Mouse (Mus musculus): ENCODE data around the gene Plcb2. TPM values are rescaled to one million over a fixed set of nuclear protein-coding genes. Genes with fewer than 3 reads are reported as not detected.

Gene Plcb2
- polyA plus RNA-seq, 1 experiment from 2014 or later, result 0.50 TPM

DNA sequence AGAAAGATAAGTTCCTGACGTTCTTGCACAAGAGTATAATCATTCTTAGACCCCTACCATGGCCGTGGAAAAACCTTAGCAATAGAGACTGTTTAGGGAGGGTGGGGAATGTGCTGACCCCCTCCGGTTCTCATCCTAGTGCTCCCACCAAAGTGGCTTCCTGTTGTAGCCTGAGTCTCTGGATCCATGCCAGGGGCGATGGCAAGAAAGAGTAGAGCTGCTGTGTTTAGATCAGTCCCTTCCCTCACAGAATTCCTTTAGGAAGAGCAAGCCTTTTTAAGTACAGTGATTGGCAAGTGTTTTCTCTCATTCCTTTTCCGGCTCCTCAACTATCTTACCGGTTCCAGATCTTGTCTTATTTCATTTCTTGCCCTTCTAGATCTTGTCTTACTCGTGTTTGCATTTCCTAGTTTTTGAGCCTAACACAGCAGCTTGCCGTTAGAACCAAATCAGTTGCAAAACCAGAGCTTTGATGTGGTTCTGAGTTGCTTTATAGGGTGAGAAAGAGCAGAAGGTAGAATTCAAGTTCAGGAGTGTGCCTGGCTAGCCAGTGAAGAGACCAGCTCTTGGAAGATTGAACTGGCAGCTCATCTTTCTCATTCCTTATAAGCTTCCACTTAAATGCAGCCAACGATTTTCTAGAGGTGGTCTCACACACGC is 19.2 kb upstream of the Plcb2 start:
- no peaks in the 10 kb centered on the region for H3K36me3 ChIP-seq
- H3K9me3 ChIP-seq, result no peaks in the 10 kb centered on the region
- no peak for ATAC-seq (ENCODE audit: low FRiP score, low read depth)
- H3K27ac ChIP-seq (replicated peaks), result 0 out of 2 replicates have a peak overlapping the region, but pooled peaks have one; percentile 10
- 44% methylated on average over 10 of the region's 10 CpGs for WGBS
- H3K4me2 ChIP-seq (replicated peaks), result peak overlapping the region; percentile 96
- H3K4me1 ChIP-seq, result peaks cover 49% of the 10 kb centered on the region
- H3K9ac ChIP-seq (replicated peaks), result no peak overlapping the region
- peak overlapping the region; percentile 96 for H3K4me3 ChIP-seq
- peaks cover 22% of the 10 kb centered on the region for H3K27me3 ChIP-seq

DNA sequence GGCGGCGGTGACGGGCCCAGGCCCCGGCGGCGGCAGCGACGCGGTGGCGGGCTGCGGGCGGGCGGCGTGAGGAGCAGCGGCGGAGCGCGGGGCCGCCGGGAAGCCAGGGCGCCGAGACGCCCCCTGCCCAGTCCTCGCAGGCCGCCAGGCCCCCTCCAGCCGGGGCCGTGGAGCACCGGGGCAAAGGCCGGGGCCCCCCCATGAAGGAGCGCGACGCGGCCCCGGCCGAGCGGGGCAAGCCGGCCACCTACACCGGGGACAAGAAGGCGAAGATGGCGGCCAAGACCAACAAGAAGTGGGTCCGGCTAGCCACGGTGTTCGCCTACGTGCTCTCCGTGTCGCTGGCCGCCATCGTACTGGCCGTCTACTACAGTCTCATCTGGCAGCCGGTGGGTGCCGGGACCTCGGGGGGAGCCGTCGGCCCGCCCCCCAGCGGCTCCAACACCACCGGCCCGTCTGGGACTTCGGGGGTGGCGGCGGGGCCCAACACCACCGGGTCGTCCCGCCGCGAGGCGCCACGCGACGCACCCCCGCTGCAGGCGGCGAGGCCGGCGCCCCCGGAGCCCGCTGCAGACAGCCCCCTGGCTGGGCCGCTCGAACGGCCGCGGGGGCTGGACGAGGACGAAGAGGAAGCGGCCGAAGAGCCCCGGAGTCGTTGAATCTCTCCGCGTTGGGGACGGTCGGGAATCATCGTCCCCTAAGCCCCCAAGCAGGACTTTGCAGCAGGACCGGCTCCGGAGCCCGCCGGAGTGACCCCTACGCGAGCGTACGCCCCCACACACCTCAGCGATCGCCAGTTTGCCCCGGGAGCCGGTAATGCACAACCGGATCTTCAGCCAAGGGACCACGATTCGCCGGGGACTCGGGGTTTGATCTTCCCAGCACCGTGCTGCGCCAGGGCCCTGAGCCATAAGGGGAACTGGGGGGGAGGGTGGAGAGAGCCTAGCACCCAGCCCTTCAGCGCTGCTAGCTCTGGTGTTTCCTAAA is 18.0 kb upstream of the Plcb2 start:
- Histone ChIP-seq H3K9me3 (no peaks in the 10 kb centered on the region), H3K27ac (replicated peaks) (peak overlapping the region; percentile 65), H3K9ac (replicated peaks) (peak overlapping the region; percentile 96), H3K27me3 (peaks cover 27% of the 10 kb centered on the region), H3K4me1 (peaks cover 49% of the 10 kb centered on the region), H3K36me3 (no peaks in the 10 kb centered on the region), H3K4me3 (peak overlapping the region; percentile 96), H3K4me2 (replicated peaks) (peak overlapping the region; percentile 96)
- peak; percentile 60 for ATAC-seq (ENCODE audit: low FRiP score, low read depth)
- under 1% methylated on average over 75 of the region's 113 CpGs for WGBS

DNA sequence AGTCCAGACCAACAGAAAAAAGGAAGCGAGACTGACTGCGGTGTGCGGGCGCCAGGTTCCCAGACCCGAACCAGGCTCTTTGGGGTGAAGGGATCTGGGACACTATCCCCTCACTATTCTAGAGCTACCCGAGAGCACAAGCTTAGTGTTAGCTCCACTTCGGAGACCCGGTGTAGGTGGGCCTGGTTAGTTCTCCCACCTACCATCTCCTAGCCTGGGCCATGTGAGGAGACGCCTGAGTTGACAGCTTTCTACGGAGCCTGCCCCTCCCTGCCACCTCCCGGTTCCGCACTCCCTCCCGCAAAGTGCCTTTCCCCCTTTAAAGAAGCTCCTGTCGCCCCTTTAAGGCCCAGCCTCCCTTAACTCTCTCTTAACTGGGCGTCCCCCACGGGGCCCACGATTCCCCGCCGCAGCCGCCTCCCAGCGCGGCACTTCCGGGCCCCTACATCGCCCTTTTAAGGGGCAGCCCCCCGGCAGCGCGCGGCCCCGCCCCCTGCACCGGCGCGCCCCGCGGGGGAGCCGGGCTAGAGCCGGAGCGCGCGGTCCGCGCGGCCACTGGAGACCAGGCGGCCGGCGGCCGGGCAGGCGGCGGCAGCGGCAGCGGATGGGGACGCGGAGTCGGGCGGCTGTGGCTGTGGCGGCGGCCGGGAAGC is 17.1 kb upstream of the Plcb2 start, which contains the start of gene Inafm2:
TSS of gene Inafm2 (plus strand) at position 527 of the 653 bp plus-strand sequence.
- WGBS, result under 1% methylated on average over 42 of the region's 57 CpGs
- Histone ChIP-seq H3K4me3 (peak within 1 kb of the TSS; percentile 96), H3K9me3 (no peaks in the 10 kb centered on the region), H3K9ac (replicated peaks) (peak within 1 kb of the TSS; percentile 96), H3K4me1 (peaks cover 48% of the 10 kb centered on the region), H3K27ac (replicated peaks) (peak within 1 kb of the TSS; percentile 65), H3K27me3 (peaks cover 27% of the 10 kb centered on the region), H3K36me3 (no peaks in the 10 kb centered on the region), H3K4me2 (replicated peaks) (peak within 1 kb of the TSS; percentile 96)
- ATAC-seq (ENCODE audit: low FRiP score, low read depth), result peak; percentile 89

DNA sequence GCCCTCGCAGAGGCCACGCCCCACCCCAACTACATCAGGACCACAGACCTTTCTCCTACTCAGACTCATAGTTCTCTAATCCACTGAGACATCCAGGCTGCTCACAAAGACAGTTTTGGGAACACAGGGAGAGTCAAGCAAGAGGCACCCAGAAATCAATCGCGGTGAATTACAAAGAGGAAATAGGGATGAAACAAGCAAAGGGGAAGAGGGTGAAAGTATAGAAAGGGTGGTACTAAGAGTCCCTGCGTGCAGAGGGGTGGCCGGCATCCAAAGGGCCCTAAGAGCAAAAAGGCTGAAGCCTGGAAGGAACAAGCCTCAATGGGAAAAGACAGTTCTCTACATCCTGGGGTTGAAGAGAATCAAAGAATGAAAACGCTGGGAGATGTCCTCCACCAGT is 16.4 kb upstream of the Plcb2 start:
- ATAC-seq (ENCODE audit: low FRiP score, low read depth), result no peak
- peaks cover 27% of the 10 kb centered on the region for H3K27me3 ChIP-seq
- H3K9ac ChIP-seq (replicated peaks), result no peak overlapping the region
- H3K4me1 ChIP-seq, result peaks cover 41% of the 10 kb centered on the region
- peak overlapping the region; percentile 96 for H3K4me2 ChIP-seq (replicated peaks)
- 0 out of 2 replicates have a peak overlapping the region, but pooled peaks have one; percentile 96 for H3K4me3 ChIP-seq
- H3K36me3 ChIP-seq, result no peaks in the 10 kb centered on the region
- H3K27ac ChIP-seq (replicated peaks), result no peak overlapping the region
- 9% methylated on average over 7 of the region's 7 CpGs for WGBS
- no peaks in the 10 kb centered on the region for H3K9me3 ChIP-seq

DNA sequence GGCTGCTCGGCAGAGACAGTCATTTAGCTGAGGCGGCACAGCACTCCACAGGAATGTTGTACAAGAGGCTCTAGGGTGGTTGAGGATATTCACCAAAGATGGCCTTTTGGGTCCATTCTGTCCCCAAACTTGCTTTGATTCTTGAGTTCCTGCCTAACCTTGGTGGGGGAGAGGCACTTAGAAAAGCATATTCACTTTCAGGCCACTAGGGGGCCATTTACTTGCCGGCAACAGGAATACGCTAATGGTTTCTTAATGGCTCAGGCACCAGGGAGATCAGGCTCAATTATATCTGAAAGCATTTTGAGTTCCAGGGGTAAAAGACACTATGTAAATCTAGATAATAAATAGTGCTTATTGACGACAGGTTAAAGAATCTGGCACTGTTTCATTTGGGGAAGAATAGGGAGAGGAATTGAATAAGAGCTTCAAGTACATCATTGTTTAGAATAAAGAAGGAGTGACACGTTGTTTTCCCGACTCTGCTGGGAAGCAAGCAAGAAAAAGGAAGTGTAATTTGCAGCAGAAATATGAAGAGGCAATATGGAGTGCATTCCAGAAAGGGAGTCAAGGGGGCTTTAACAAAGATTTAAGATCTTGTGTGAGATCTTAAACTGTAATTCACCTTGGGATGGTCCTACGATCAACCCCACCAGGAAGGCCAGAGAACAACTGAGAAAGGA is 15.2 kb upstream of the Plcb2 start:
- WGBS, result 33% methylated on average over 8 of the region's 8 CpGs
- H3K27me3 ChIP-seq, result peaks cover 27% of the 10 kb centered on the region
- peaks cover 29% of the 10 kb centered on the region for H3K4me1 ChIP-seq
- no peak overlapping the region for H3K4me2 ChIP-seq (replicated peaks)
- ATAC-seq (ENCODE audit: low FRiP score, low read depth), result no peak
- H3K27ac ChIP-seq (replicated peaks), result no peak overlapping the region
- no peak overlapping the region for H3K4me3 ChIP-seq
- no peaks in the 10 kb centered on the region for H3K9me3 ChIP-seq
- no peaks in the 10 kb centered on the region for H3K36me3 ChIP-seq
- no peak overlapping the region for H3K9ac ChIP-seq (replicated peaks)

DNA sequence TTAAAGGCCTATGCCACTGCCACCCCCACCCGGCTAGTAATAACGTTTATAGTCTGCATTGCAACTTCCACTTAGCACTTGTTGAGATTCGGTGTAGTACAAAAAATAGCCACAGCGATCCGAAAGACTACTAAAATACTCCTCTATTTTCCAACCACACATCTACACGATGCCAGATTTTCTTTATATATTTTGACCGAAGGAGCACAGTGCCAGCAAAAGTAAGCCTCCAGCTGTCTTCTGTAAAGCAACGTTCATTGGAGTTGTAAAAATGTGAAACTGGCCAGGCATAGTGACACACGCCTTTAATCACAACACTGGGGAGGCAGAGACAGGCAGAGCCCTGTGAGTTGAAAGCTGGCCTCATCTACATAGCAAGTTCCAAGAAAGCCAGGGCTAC is 12.9 kb upstream of the Plcb2 start:
- Histone ChIP-seq H3K36me3 (no peaks in the 10 kb centered on the region), H3K4me1 (peaks cover 8% of the 10 kb centered on the region), H3K27ac (replicated peaks) (no peak overlapping the region), H3K4me2 (replicated peaks) (no peak overlapping the region), H3K27me3 (peaks cover 27% of the 10 kb centered on the region), H3K4me3 (no peak overlapping the region), H3K9me3 (no peaks in the 10 kb centered on the region), H3K9ac (replicated peaks) (no peak overlapping the region)
- 80% methylated on average over 9 of the region's 9 CpGs for WGBS
- ATAC-seq (ENCODE audit: low FRiP score, low read depth), result no peak

DNA sequence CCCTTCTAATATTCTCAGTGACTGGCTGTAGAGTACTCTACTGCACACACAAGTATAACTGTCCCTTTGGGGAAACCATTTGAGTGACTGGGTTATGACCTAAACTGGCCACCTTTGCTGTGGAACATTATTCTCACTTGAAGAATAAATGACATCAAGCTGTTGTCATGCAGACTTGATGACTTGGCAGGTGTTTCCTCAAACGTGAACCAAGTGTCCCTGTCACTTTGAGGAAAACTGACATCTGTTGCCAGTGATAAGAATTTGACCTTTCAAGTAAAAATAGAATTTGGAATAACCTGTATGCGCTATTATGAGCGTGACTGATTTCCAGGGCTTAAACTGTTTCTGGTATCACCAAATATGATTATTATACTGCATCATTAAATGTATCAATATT is 12.1 kb upstream of the Plcb2 start:
- H3K4me1 ChIP-seq, result peaks cover 8% of the 10 kb centered on the region
- no peaks in the 10 kb centered on the region for H3K9me3 ChIP-seq
- H3K27ac ChIP-seq (replicated peaks), result no peak overlapping the region
- peaks cover 27% of the 10 kb centered on the region for H3K27me3 ChIP-seq
- no peak overlapping the region for H3K4me2 ChIP-seq (replicated peaks)
- no peak overlapping the region for H3K4me3 ChIP-seq
- no peaks in the 10 kb centered on the region for H3K36me3 ChIP-seq
- ATAC-seq (ENCODE audit: low FRiP score, low read depth), result no peak
- H3K9ac ChIP-seq (replicated peaks), result no peak overlapping the region
- 78% methylated on average over 3 of the region's 3 CpGs for WGBS

DNA sequence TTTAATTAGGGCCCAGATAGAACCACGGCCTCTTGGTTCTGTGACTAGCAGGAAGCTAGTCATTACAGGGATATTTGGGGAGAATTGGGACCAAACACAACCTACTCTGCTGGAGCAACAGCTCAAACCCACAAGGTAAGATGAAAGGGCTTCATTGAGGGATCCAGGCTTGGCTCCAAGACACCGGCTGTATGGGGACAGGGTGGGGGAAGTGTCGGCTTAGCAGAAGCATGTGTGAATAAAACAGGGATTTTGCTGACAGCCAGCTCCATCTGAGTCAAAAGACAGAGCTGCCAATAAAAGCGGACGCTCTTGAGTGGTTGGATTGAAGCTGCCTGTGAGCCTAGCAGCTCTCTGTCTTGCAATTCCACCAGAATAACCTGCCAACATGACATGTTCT is 5.1 kb upstream of the Plcb2 start:
- no peaks in the 10 kb centered on the region for H3K9me3 ChIP-seq
- H3K4me2 ChIP-seq (replicated peaks), result no peak overlapping the region
- H3K9ac ChIP-seq (replicated peaks), result no peak overlapping the region
- H3K4me3 ChIP-seq, result no peak overlapping the region
- H3K36me3 ChIP-seq, result no peaks in the 10 kb centered on the region
- H3K27me3 ChIP-seq, result peaks cover 46% of the 10 kb centered on the region
- H3K27ac ChIP-seq (replicated peaks), result no peak overlapping the region
- peaks cover 2% of the 10 kb centered on the region; the same call in 1 of the 2 replicates for H3K4me1 ChIP-seq
- no peak for ATAC-seq (ENCODE audit: low FRiP score, low read depth)
- WGBS, result 50% methylated on average over 5 of the region's 5 CpGs

DNA sequence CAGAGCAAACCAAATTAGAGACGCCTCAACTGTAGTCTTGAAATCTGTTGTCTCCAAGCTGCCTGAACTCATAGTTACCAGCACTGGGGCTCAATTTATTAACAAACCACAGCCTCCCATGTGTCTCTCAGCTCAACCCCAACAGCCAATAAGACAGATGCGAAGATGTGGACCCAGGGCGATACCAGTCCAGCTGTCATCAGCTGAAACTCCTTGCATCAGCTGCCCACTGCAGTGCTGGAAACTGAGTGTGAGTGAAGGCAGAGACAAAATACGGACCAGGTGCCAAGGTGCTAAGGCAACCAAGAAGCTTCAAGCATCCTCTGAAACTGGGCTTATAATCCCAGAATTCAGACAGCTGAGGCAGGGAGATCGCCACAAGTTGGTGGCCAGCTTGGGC is 3.7 kb upstream of the Plcb2 start:
- ATAC-seq (ENCODE audit: low FRiP score, low read depth), result no peak
- 85% methylated on average over 5 of the region's 5 CpGs for WGBS
- Histone ChIP-seq H3K9me3 (no peaks in the 10 kb centered on the region), H3K9ac (replicated peaks) (no peak overlapping the region), H3K4me2 (replicated peaks) (no peak overlapping the region), H3K27me3 (peaks cover 60% of the 10 kb centered on the region), H3K36me3 (no peaks in the 10 kb centered on the region), H3K4me1 (peaks cover 3% of the 10 kb centered on the region; the same call in 1 of the 2 replicates), H3K27ac (replicated peaks) (no peak overlapping the region), H3K4me3 (no peak overlapping the region)

DNA sequence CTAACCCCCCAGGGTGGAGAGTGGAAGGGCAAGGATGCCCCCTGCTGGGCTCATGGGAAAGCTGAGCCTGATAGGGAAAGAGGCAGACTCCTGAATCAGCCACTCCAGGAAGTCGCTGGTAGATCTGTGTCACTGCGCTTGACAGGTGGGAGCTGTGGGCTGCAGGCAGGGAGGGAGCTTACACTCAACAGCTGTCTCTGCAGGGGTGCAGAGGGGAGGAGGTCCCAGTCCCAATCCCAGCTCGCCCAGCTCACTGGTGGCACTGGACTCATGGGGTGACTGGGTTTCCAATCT is 2.3 kb upstream of the Plcb2 start:
- Histone ChIP-seq H3K4me1 (peaks cover 3% of the 10 kb centered on the region; the same call in 1 of the 2 replicates), H3K27ac (replicated peaks) (no peak overlapping the region), H3K27me3 (peaks cover 68% of the 10 kb centered on the region), H3K4me2 (replicated peaks) (no peak overlapping the region), H3K4me3 (no peak overlapping the region), H3K36me3 (no peaks in the 10 kb centered on the region), H3K9ac (replicated peaks) (no peak overlapping the region), H3K9me3 (no peaks in the 10 kb centered on the region)
- 6% methylated on average over 3 of the region's 3 CpGs for WGBS
- no peak for ATAC-seq (ENCODE audit: low FRiP score, low read depth)

DNA sequence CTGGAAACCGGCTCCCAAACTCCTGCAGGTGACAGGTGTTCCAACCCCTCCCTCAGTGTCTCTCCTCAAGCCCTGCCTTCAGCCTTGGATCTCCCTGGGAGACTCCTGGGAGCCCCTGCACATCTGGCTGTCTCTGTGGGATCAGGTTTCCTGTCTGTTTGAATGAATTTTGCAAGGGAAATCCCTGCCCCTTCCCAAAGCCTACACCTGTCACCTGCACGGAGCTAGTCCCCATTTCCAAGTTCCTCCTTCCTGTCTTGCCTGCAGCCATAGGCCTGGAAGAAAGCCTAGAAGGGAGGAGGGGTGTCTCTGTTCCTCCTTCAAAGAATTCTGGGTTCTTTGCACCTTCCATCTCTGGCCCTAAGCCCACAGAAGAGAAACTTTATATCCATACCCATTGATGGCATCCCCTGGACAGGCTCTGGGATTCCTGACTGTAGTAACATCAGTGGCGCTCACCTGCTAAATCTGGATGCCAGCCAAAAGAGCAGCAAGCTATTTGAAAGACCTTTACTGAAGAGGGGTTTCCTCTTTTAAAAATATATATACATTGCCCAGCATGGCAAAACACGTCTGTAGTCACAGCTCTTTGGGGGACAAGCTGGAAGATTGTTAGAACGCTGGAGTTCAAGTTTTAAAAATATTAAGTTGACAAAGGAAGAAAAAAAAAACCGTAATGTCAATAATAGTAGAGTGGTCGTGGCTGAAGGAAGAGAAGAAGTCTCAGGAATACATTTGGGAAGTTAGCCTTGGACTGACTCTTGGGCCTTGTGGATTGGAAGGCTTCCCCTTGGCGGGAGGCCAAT is 1.8 kb upstream of the Plcb2 start:
- Histone ChIP-seq H3K27ac (replicated peaks) (no peak overlapping the region), H3K4me1 (peaks cover 3% of the 10 kb centered on the region; the same call in 1 of the 2 replicates), H3K9ac (replicated peaks) (no peak overlapping the region), H3K9me3 (no peaks in the 10 kb centered on the region), H3K36me3 (no peaks in the 10 kb centered on the region), H3K4me2 (replicated peaks) (no peak overlapping the region), H3K27me3 (peaks cover 72% of the 10 kb centered on the region), H3K4me3 (no peak overlapping the region)
- 26% methylated on average over 8 of the region's 8 CpGs for WGBS
- ATAC-seq (ENCODE audit: low FRiP score, low read depth), result no peak

Data from midbrain, embryonic 12.5 days (tissue).